Mouse (Mus musculus): ENCODE measurements around the gene Esp38. TPM values are rescaled to one million over a fixed set of nuclear protein-coding genes. Genes with fewer than 3 reads are reported as not detected.

Esp38 gene
- polyA plus RNA-seq (2017; shearing (Covaris generic)) = not detected

DNA sequence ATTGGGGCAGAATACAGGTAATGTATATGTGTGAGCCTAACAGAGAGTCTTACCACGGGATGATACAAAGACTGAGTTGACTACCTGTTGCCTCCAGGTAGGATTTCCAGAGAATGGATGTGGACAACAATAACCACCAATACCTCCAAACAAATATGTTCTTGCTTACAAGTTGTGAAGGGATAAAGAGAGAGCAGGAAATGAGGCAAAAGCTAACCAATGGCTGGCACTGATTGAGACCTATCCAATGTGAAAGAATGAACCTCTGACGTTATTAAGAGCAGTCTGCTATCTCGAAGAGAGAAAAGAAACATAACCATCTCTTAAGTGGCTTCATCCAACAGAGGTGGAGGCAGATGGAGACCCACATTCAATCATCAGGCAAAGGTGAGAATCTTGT, at the start of gene Esp38:
TSS of gene Esp38 (plus strand) at position 301 of the 400 bp plus-strand sequence.

Other genes starting within 250 kb of the Esp38 start
- gene AC192777.2, start 144.9 kb downstream of the Esp38 start, polyA plus RNA-seq (2017; shearing (Covaris generic)) = not detected

Data from CD4-positive, CD25-positive, alpha-beta regulatory T cell, adult 9 weeks (primary cell).